Mouse (Mus musculus) kidney, adult 2 months (tissue): ENCODE data around the gene Tyw5.

Source experiments
- CTCF ChIP-seq: fragments of 200-500 bp; conservative IDR thresholded peaks from 2 replicates; pipeline ENCODE4 v1.5.1; 2011; ENCODE audit warnings: low read depth, mild to moderate bottlenecking, control low read depth, low read length, moderate library complexity, mixed read lengths; ENCODE audit not compliant: insufficient read depth, insufficient read length
- POLR2A ChIP-seq: fragments of 200-500 bp; IDR thresholded peaks from one replicate; pipeline ENCODE4 v1.6.1; 2011; ENCODE audit warnings: low read depth, low read length, control low read depth

GRCm38 (mm10) chr1:57436954-57437353 is 30.1 kb upstream of the Tyw5 start:
- TF ChIP-seq CTCF (no peak), POLR2A (no peak)
